Mouse (Mus musculus): ENCODE data around the gene Shc1. TPM values are rescaled to one million over a fixed set of nuclear protein-coding genes. Genes with fewer than 3 reads are reported as not detected.

Shc1 gene
- polyA plus RNA-seq (2017; shearing (Covaris generic)) = 10 to 100 TPM; 33.2 to 35.2 TPM

GRCm38 (mm10) chr3:89418170-89418860 lies at the start of gene Shc1, which contains the start of gene Cks1b:
Gene Shc1 (plus strand): TSS chr3:89418443.
Gene Cks1b (minus strand): TSS chr3:89418383.
- ATAC-seq = peak; percentile 98

- no peak for ATAC-seq
Measured at GRCm38 (mm10) chr3:89373581-89374231, 44.5 kb upstream of the Shc1 start.

GRCm38 (mm10) chr3:89377831-89378230 lies 40.4 kb upstream of the Shc1 start:
- no peak for ATAC-seq

- peak; percentile 43 for ATAC-seq
Measured at GRCm38 (mm10) chr3:89378394-89379067, 39.7 kb upstream of the Shc1 start.

- ATAC-seq = no peak
Measured at GRCm38 (mm10) chr3:89379388-89380131, 38.7 kb upstream of the Shc1 start.

GRCm38 (mm10) chr3:89380291-89380690 lies 38.0 kb upstream of the Shc1 start:
- no peak for ATAC-seq

GRCm38 (mm10) chr3:89380711-89381110 lies 37.5 kb upstream of the Shc1 start:
- ATAC-seq = no peak

GRCm38 (mm10) chr3:89381233-89381632 lies 37.0 kb upstream of the Shc1 start:
- ATAC-seq = no peak

GRCm38 (mm10) chr3:89382033-89382882 lies 36.0 kb upstream of the Shc1 start:
- peak; percentile 57 for ATAC-seq

- ATAC-seq = no peak
Measured at GRCm38 (mm10) chr3:89382950-89383349, 35.3 kb upstream of the Shc1 start.

- no peak for ATAC-seq
Measured at GRCm38 (mm10) chr3:89383651-89384255, 34.5 kb upstream of the Shc1 start.

GRCm38 (mm10) chr3:89384331-89385076 lies 33.7 kb upstream of the Shc1 start:
- no peak for ATAC-seq

GRCm38 (mm10) chr3:89385451-89385850 lies 32.8 kb upstream of the Shc1 start:
- ATAC-seq = no peak

- ATAC-seq = peak; percentile 7
Measured at GRCm38 (mm10) chr3:89386438-89387420, 31.5 kb upstream of the Shc1 start.

GRCm38 (mm10) chr3:89387632-89388031 lies 30.6 kb upstream of the Shc1 start:
- no peak for ATAC-seq

GRCm38 (mm10) chr3:89388134-89388881 lies 29.9 kb upstream of the Shc1 start:
- no peak for ATAC-seq

GRCm38 (mm10) chr3:89388901-89389740 lies 29.1 kb upstream of the Shc1 start:
- peak; percentile 56 for ATAC-seq

GRCm38 (mm10) chr3:89390111-89390515 lies 28.1 kb upstream of the Shc1 start:
- no peak for ATAC-seq
